Mouse (Mus musculus): Measurements from ENCODE around the gene Tbc1d16. TPM values are rescaled to one million over a fixed set of nuclear protein-coding genes. Genes with fewer than 3 reads are reported as not detected.

The Tbc1d16 gene
- polyA plus RNA-seq, 1 experiment from 2014 or later = 7.4 TPM

DNA sequence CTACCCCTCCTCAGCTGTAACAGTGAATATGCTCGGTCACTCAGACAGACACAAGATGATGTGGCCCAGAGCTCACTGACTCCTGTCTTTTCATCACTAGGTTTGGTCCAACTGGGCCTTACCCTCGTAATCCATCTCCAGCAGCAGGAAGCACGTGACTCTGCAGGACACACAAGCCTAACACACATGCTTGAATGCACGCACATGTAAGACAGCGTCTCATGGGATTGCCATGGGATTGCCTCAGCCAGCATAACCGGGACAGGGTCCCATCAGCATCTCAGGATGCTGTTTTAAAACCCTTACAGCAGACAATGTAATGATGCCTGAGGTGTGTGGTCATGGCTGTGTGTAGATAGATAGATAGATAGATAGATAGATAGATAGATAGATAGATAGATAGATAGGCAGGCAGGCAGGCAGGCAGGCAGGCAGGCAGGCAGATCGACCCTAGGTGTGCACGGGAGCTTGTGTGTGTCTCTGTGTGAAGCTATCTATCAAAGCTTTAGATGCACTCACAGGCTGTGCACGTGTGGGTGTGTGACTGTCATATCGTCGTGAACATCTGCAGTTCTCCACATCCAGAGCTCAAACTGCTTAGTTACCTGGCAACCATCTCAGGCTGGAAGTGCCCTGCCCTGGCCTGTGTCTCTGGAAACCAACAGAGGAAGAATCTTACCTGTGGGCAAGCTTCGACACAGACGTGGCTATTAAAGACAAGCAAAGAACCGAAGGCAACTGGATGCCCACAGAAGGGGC lies 47.3 kb downstream of the Tbc1d16 start:
- Histone ChIP-seq H3K27ac (no peak overlapping the region), H3K9me3 (no peaks in the 10 kb centered on the region), H3K4me1 (peaks cover 31% of the 10 kb centered on the region), H3K36me3 (no peaks in the 10 kb centered on the region), H3K4me3 (no peak overlapping the region), H3K27me3 (ENCODE audit: insufficient read depth, poor library complexity, severe bottlenecking) (no peaks in the 10 kb centered on the region)
- 82% methylated on average over 14 of the region's 14 CpGs for WGBS
- DNase-seq (ENCODE audit: low spot score) = no peak

DNA sequence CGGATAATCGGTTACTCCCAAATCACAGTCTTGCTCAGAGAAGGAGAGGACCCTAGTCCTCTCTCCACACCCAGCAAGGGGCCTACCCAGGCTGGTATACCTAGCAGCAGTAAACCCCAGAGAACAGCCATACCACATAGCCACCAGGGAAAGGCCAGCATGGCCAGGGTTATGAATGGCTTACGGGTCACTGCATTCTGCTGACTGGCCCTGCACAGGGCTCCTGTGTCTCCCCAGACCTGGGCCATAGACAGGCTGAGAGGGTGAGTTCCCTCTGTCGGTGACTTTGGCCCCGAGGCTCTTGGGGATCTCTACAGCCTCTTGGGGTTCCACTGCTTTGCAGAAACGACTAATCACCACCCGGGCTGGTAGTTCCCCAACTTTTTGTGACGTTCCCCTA lies 50.0 kb downstream of the Tbc1d16 start:
- H3K27me3 ChIP-seq (ENCODE audit: insufficient read depth, poor library complexity, severe bottlenecking) = no peaks in the 10 kb centered on the region
- peaks cover 25% of the 10 kb centered on the region for H3K4me1 ChIP-seq
- H3K4me3 ChIP-seq = no peak overlapping the region
- H3K27ac ChIP-seq = no peak overlapping the region
- 82% methylated on average over 8 of the region's 8 CpGs for WGBS
- no peak for DNase-seq (ENCODE audit: low spot score)
- H3K9me3 ChIP-seq = no peaks in the 10 kb centered on the region
- H3K36me3 ChIP-seq = no peaks in the 10 kb centered on the region

DNA sequence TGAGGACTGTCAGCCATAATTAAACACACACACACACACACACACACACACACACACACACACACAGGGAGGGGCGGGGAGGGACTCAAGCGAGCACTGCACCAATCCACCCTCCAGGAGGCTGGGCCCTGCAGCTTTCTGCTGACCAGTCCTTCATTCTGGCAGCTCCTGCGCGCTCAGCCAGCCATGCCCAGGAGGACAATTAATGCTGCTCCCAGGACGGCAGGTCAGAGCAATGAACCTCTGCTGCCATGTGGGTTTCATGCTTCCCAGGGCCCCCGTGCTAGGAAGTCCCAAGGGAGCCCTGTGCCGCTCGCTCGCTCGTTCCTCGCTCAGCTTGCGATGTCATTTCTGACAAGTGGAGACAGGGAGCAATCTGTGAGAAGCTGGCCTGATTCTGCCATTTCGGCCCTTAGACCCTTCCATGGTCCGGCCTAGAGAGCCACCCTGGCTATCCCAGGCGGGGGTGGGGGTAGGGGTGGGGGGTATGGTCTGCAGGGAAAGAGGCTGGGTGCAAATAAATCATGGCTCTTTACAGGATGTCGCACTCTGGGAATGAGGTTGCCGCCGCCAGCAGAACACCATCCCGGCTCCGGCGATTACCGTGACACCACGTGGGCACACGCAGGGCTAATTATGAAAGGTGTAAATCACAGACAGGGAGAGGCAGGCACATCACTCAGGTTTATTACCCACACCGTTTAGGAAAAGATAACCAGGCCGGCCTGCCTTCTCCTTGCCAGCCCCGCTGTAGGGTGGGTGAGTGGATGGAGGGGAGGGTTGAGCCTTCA lies 51.7 kb downstream of the Tbc1d16 start:
- no peaks in the 10 kb centered on the region for H3K27me3 ChIP-seq (ENCODE audit: insufficient read depth, poor library complexity, severe bottlenecking)
- no peaks in the 10 kb centered on the region for H3K36me3 ChIP-seq
- 81% methylated on average over 27 of the region's 27 CpGs for WGBS
- H3K27ac ChIP-seq = no peak overlapping the region
- no peak overlapping the region for H3K4me3 ChIP-seq
- no peak for DNase-seq (ENCODE audit: low spot score)
- H3K4me1 ChIP-seq = peaks cover 22% of the 10 kb centered on the region
- H3K9me3 ChIP-seq = no peaks in the 10 kb centered on the region

DNA sequence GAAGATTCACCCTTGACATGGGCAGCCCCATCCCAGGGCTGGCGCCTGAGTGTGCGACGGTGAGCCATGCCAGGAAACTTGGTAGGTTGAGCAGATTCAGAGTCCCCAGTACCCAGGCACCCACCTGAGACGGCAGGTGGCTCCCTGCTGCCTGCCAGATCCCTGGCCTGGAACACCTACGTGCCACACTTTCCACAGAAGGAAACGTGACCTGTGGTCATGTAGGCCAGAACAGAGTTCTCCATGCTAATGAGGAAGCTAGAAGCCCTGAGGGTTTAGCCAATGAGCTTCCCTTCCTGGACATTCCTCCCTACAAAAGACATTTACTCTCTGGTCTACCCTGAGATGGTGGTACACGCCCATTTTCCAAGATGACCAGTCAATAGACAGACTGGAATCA lies 56.7 kb downstream of the Tbc1d16 start:
- no peaks in the 10 kb centered on the region for H3K9me3 ChIP-seq
- H3K27me3 ChIP-seq (ENCODE audit: insufficient read depth, poor library complexity, severe bottlenecking) = no peaks in the 10 kb centered on the region; the same call in 1 of the 2 replicates
- 87% methylated on average over 7 of the region's 7 CpGs for WGBS
- H3K4me3 ChIP-seq = no peak overlapping the region
- peaks cover 21% of the 10 kb centered on the region for H3K4me1 ChIP-seq
- no peaks in the 10 kb centered on the region for H3K36me3 ChIP-seq
- no peak overlapping the region; the same call in 1 of the 2 replicates for H3K27ac ChIP-seq
- no peak for DNase-seq (ENCODE audit: low spot score)

DNA sequence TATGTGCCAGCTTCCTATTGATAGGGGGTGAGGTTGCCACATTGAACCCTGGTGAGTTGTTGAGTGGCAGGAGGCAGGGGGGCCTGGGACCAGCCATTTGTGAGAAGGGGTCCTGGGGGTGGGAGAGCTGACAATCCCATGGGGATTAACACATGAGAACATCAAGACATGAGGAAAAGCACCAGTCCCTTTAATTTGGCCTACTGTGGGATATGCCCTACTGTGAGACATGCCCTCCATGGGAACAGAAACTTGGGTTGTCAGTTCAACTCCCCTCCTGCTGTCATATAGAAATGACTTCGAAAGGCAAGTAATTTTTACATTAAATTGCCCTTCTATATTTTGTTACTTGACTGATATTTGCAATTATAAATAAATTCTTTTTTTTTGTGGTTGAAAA lies 59.4 kb downstream of the Tbc1d16 start:
- Histone ChIP-seq H3K27me3 (ENCODE audit: insufficient read depth, poor library complexity, severe bottlenecking) (no peaks in the 10 kb centered on the region; the same call in 1 of the 2 replicates), H3K4me1 (peaks cover 17% of the 10 kb centered on the region; the same call in 1 of the 2 replicates), H3K9me3 (no peaks in the 10 kb centered on the region), H3K27ac (no peak overlapping the region), H3K36me3 (no peaks in the 10 kb centered on the region), H3K4me3 (no peak overlapping the region)
- no peak for DNase-seq (ENCODE audit: low spot score)
- WGBS = 72% methylated on average over 1 of the region's 1 CpGs

DNA sequence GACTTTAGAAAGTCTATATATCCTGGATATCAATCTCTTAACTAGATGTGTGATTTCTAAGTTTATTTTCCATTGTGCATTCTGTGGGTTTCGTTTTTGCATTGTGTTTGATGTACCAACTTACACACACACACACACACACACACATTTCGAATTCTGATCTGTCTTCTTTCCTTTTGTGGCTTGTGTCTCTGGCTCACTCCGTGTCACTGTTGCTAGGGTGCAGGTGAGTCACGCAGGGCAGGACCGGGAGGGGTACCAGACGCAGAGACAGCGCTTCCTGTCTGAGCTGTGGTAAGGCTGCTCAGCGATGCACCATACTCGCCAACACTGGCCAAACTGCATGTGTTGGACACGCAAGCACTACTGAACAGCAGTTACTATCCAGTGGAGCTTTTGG lies 62.3 kb downstream of the Tbc1d16 start:
- Histone ChIP-seq H3K27me3 (ENCODE audit: insufficient read depth, poor library complexity, severe bottlenecking) (no peaks in the 10 kb centered on the region; the same call in 1 of the 2 replicates), H3K27ac (no peak overlapping the region), H3K4me3 (no peak overlapping the region), H3K36me3 (no peaks in the 10 kb centered on the region), H3K9me3 (no peaks in the 10 kb centered on the region), H3K4me1 (peaks cover 18% of the 10 kb centered on the region; the same call in 1 of the 2 replicates)
- no peak for DNase-seq (ENCODE audit: low spot score)
- 81% methylated on average over 10 of the region's 10 CpGs for WGBS

DNA sequence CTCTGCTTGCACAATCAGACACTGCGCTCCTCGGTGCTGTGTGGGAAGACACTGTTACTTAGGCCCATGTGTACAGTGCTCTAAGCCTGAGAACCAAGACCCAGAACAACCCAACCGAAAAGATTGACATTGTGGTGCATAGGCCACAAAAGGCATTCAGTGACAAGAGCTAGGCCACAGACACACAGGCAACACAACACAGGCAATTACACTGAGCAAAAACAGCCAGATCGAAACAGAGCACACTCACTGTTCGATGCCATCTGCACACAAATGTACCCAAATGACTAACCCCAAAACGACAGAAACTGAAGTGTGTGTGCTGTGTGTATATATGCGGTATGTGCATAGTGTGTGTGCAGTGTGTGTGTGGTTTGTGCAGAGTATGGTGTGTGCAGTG lies 63.9 kb downstream of the Tbc1d16 start:
- H3K36me3 ChIP-seq = no peaks in the 10 kb centered on the region
- H3K9me3 ChIP-seq = no peaks in the 10 kb centered on the region
- DNase-seq (ENCODE audit: low spot score) = no peak
- no peak overlapping the region for H3K27ac ChIP-seq
- WGBS = 88% methylated on average over 7 of the region's 7 CpGs
- H3K27me3 ChIP-seq (ENCODE audit: insufficient read depth, poor library complexity, severe bottlenecking) = peaks cover under 1% of the 10 kb centered on the region; the same call in 1 of the 2 replicates
- no peak overlapping the region for H3K4me3 ChIP-seq
- peaks cover 27% of the 10 kb centered on the region for H3K4me1 ChIP-seq

DNA sequence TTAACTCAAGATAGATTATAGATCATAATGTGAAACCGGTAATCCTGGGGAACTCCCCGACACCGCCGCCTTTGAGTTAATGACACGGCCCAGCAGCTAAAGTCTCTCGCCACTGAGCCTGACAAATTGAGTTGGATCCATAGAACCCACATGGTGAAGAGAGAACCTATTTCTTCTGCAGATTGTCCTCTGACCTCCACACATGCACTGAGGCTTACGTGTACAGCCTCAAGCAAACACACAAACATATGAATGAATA lies 64.6 kb downstream of the Tbc1d16 start:
- Histone ChIP-seq H3K4me3 (no peak overlapping the region), H3K27ac (no peak overlapping the region)
- WGBS = 90% methylated on average over 7 of the region's 7 CpGs

DNA sequence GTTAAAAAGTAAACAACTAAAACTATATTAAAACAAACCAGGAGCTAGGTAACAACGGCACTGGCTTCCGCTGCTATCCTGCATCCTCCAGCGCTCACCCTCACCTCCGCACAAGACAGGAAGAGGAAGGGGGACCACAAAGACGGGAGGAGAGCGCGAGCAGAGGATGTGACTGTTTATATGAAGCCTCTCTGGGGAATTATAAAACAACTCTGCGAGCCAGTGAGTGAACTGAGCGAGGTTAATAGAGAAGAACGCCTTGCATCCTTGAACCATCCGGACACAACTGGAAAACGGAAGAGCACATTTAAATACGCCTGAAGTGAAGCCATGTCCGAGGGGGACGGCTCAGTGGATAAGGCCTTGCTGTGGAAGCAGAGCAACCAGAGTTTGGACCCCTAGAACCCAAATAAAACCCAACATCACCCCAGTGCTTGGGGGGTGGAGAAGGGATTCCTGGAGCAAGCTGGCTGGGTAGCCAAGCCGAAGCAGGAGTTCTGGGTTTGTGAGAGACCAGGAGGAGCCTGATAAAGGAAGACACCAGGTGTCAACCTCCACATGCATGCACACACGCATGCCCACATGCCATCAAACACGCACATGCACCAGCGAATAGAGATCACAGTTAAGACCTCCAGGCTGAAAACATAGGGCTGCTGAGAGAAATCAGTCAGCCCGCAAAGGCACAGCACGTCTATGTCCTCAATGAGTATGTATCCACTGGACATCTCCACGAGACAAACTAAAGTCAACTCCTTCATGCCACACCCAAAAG lies 65.2 kb downstream of the Tbc1d16 start:
- Histone ChIP-seq H3K36me3 (no peaks in the 10 kb centered on the region), H3K27ac (no peak overlapping the region), H3K27me3 (ENCODE audit: insufficient read depth, poor library complexity, severe bottlenecking) (peaks cover 13% of the 10 kb centered on the region), H3K4me3 (no peak overlapping the region), H3K9me3 (no peaks in the 10 kb centered on the region), H3K4me1 (peaks cover 37% of the 10 kb centered on the region)
- whole genome bisulfite sequencing = 73% methylated on average over 22 of the region's 22 CpGs
- DNase-seq (ENCODE audit: low spot score) = no peak

More for the DNA sequence above, 64.6 kb downstream of the Tbc1d16 start:
- H3K36me3 ChIP-seq = no peaks in the 10 kb centered on the region
- no peaks in the 10 kb centered on the region for H3K9me3 ChIP-seq
- DNase-seq (ENCODE audit: low spot score) = no peak
- H3K4me1 ChIP-seq = peaks cover 32% of the 10 kb centered on the region
- H3K27me3 ChIP-seq (ENCODE audit: insufficient read depth, poor library complexity, severe bottlenecking) = peaks cover 8% of the 10 kb centered on the region

DNA sequence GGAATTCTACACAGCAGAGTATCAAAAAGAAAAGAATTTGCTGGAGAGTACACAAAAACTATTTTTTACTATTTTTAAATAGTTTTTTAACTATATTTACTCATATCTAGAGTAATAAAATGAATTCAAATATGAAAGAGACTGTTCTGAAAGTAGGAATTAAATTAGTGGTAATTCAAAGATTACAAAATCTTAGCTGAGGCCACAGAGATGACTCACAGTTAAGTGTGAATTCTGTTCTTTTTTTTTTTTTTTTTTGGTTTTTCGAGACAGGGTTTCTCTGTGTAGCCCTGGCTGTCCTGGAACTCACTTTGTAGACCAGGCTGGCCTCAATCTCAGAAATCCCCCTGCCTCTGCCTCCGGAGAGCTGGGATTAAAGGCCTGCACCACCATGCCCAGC lies 66.6 kb downstream of the Tbc1d16 start:
- Histone ChIP-seq H3K4me3 (no peak overlapping the region), H3K4me1 (peaks cover 51% of the 10 kb centered on the region), H3K36me3 (no peaks in the 10 kb centered on the region), H3K27ac (no peak overlapping the region), H3K27me3 (ENCODE audit: insufficient read depth, poor library complexity, severe bottlenecking) (peaks cover 28% of the 10 kb centered on the region), H3K9me3 (no peaks in the 10 kb centered on the region)
- no peak for DNase-seq (ENCODE audit: low spot score)
- WGBS = 62% methylated on average over 2 of the region's 2 CpGs

DNA sequence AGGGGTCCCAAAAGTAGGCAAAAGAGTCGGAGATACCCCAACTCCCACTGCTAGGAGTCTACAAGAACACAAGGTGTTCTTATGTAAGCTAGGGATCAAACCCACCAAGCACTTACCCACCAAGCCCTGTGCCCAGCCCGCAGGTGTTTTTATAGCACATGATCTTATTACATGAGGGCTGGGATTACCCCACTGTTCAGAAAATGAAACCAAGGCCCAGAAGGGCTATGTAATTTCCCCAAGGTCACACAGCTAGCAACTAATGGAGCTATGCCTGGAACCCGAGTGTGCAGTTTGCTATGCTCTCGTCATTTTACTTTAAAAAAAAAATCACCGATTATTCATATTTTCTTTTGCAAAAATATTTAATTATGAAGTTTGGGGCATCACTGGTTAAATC lies 68.2 kb downstream of the Tbc1d16 start:
- Histone ChIP-seq H3K4me3 (peak overlapping the region; percentile 19; the same call in 1 of the 2 replicates), H3K4me1 (peaks cover 53% of the 10 kb centered on the region)
- 87% methylated on average over 5 of the region's 5 CpGs for WGBS

DNA sequence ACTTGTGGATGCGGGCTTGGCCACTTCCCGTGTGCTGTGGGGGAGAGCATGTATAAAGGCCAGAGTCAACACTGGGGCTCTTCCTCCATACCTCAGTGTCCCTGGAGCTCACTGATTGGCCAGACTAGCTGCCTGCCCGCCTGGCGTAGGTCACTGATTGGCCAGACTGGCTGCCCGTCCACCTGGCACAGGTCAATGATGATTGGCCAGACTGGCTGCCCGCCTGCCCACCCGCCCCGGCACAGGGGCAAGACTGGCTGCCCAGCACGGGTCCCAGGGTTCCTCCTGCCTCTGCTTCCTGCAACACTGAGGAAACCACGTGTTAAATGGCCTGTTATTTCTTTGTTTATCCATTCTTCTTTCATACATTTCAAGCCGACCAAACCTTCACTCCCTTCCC lies 68.8 kb downstream of the Tbc1d16 start:
- DNase-seq (ENCODE audit: low spot score) = peak; percentile 92
- H3K27me3 ChIP-seq (ENCODE audit: insufficient read depth, poor library complexity, severe bottlenecking) = peaks cover 48% of the 10 kb centered on the region
- H3K4me1 ChIP-seq = peaks cover 50% of the 10 kb centered on the region
- peak overlapping the region; percentile 19; the same call in 1 of the 2 replicates for H3K4me3 ChIP-seq
- H3K36me3 ChIP-seq = peaks cover 19% of the 10 kb centered on the region
- WGBS = 25% methylated on average over 11 of the region's 11 CpGs
- H3K9me3 ChIP-seq = no peaks in the 10 kb centered on the region
- H3K27ac ChIP-seq = no peak overlapping the region

More for the DNA sequence above, 68.2 kb downstream of the Tbc1d16 start:
- Histone ChIP-seq H3K9me3 (no peaks in the 10 kb centered on the region), H3K27me3 (ENCODE audit: insufficient read depth, poor library complexity, severe bottlenecking) (peaks cover 44% of the 10 kb centered on the region), H3K36me3 (peaks cover 13% of the 10 kb centered on the region), H3K27ac (no peak overlapping the region)
- DNase-seq (ENCODE audit: low spot score) = no peak
